Comparison of ENCODE assay signal across 18 mouse cellular contexts in the genomic region with DNA sequence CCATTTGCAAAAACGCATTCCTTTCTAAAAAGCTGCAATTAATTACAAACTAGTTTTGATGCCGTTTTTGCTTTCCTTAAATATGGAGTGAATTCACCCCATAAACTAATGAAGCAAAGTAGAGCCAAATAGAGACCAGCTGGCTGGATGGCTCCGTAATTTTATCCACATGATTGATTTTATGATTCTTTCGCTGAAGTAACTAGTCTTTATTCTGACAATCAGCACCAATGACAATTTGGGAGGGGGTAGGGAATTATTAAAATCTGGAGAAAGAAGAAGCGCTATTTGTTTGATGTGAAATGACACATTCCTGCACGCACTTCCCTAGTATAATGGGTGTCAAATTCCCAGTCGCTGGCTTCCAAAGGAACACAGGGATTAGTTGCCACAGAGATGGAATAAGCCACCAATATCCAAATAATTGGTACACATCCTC.
DNase-seq lines count a peak whose midpoint lies in the region; ATAC-seq and TF ChIP-seq lines count a peak whose summit lies in the region.
"Had no signal": no experiment of that assay in that cellular context is flagged by ENCODE, and none has a peak within 500 bp of the region (broad histone marks: within the 10 kb centered on the region; RNA-seq: fewer than 3 reads in every experiment).

No protein-coding gene starts in this region.

- H3K4me2 ChIP-seq in intestine, embryonic 16.5 days (ENCODE audit: low read depth, low read length), result peak overlapping the region; percentile 12; the same call in 1 of the 2 replicates
- no peak overlapping the region for H3K4me2 ChIP-seq in intestine, embryonic 15.5 days (replicated peaks)
- H3K4me2 ChIP-seq in lung, embryonic 14.5 days, result peak overlapping the region; percentile 20; the same call in 1 of the 2 replicates
- H3K4me2 ChIP-seq in embryonic facial prominence, embryonic 14.5 days (ENCODE audit: low read depth, low read length), result peak overlapping the region; percentile 26
- H3K4me2 ChIP-seq: hindbrain, embryonic 13.5 days; liver, embryonic 11.5 days; neural tube, embryonic 15.5 days had no signal

- WGBS in intestine, embryonic 16.5 days, result 50% methylated on average over 7 of the region's 7 CpGs
- 57% methylated on average over 7 of the region's 7 CpGs for WGBS in intestine, embryonic 15.5 days
- 49% methylated on average over 7 of the region's 7 CpGs for WGBS in lung, embryonic 14.5 days
- WGBS in embryonic facial prominence, embryonic 14.5 days, result 25% methylated on average over 7 of the region's 7 CpGs

- no peak overlapping the region for H3K4me3 ChIP-seq in intestine, embryonic 16.5 days (ENCODE audit: low read length)
- no peak overlapping the region for H3K4me3 ChIP-seq in intestine, embryonic 15.5 days (replicated peaks)
- no peak overlapping the region for H3K4me3 ChIP-seq in lung, embryonic 14.5 days (ENCODE audit: low read depth, low read length)
- no peak overlapping the region for H3K4me3 ChIP-seq in embryonic facial prominence, embryonic 14.5 days (ENCODE audit: low read depth, low read length)
- H3K4me3 ChIP-seq: gastrocnemius, adult 2 months; heart, adult 2 months; hindbrain, embryonic 13.5 days; neural tube, embryonic 15.5 days had no signal

- H3K4me1 ChIP-seq in intestine, embryonic 16.5 days (ENCODE audit: control insufficient read depth, insufficient read depth, low read length), result no peaks in the 10 kb centered on the region
- no peaks in the 10 kb centered on the region for H3K4me1 ChIP-seq in intestine, embryonic 15.5 days (replicated peaks)
- H3K4me1 ChIP-seq in lung, embryonic 14.5 days (ENCODE audit: insufficient read depth), result peaks cover 4% of the 10 kb centered on the region
- H3K4me1 ChIP-seq in embryonic facial prominence, embryonic 14.5 days (ENCODE audit: control insufficient read depth, insufficient read depth, low read length), result peaks cover 8% of the 10 kb centered on the region; the same call in 1 of the 2 replicates
- H3K4me1 ChIP-seq: hindbrain, embryonic 13.5 days; neural tube, embryonic 15.5 days had no signal

- no peak for TF ChIP-seq CTCF in lung, embryonic 14.5 days (IDR thresholded peaks at IDR 0.05; ENCODE audit: low read depth)

- no peak for ATAC-seq in intestine, embryonic 16.5 days
- no peak for ATAC-seq in intestine, embryonic 15.5 days
- ATAC-seq in lung, embryonic 14.5 days (ENCODE audit: insufficient read depth), result no peak
- 0 out of 2 replicates have a peak, but pooled peaks have one; percentile 22 for ATAC-seq in embryonic facial prominence, embryonic 14.5 days (ENCODE audit: low read depth)

- peak overlapping the region; percentile 33; the same call in 1 of the 2 replicates for H3K27ac ChIP-seq in intestine, embryonic 16.5 days (ENCODE audit: low read length)
- H3K27ac ChIP-seq in intestine, embryonic 15.5 days, result no peak overlapping the region
- no peak overlapping the region for H3K27ac ChIP-seq in lung, embryonic 14.5 days (ENCODE audit: low read depth)
- H3K27ac ChIP-seq in embryonic facial prominence, embryonic 14.5 days (replicated peaks; ENCODE audit: low read depth, low read length), result no peak overlapping the region
- H3K27ac ChIP-seq: gastrocnemius, adult 2 months; heart, adult 2 months; hindbrain, embryonic 13.5 days; neural tube, embryonic 15.5 days had no signal

- no peaks in the 10 kb centered on the region for H3K27me3 ChIP-seq in intestine, embryonic 16.5 days (replicated peaks; ENCODE audit: control insufficient read depth, insufficient read depth, low read length)
- no peaks in the 10 kb centered on the region for H3K27me3 ChIP-seq in intestine, embryonic 15.5 days (replicated peaks)
- no peaks in the 10 kb centered on the region for H3K27me3 ChIP-seq in lung, embryonic 14.5 days (ENCODE audit: insufficient read depth, low read length)
- no peaks in the 10 kb centered on the region for H3K27me3 ChIP-seq in embryonic facial prominence, embryonic 14.5 days (replicated peaks; ENCODE audit: control insufficient read depth, insufficient read depth, low read length)
- H3K27me3 ChIP-seq: hindbrain, embryonic 13.5 days; neural tube, embryonic 15.5 days had no signal

- H3K9me3 ChIP-seq in intestine, embryonic 16.5 days (ENCODE audit: control insufficient read depth, low read length), result no peaks in the 10 kb centered on the region
- H3K9me3 ChIP-seq in intestine, embryonic 15.5 days, result no peaks in the 10 kb centered on the region
- no peaks in the 10 kb centered on the region for H3K9me3 ChIP-seq in lung, embryonic 14.5 days (ENCODE audit: low read depth, low read length)
- no peaks in the 10 kb centered on the region for H3K9me3 ChIP-seq in embryonic facial prominence, embryonic 14.5 days (ENCODE audit: control insufficient read depth, low read length)
- H3K9me3 ChIP-seq: G1E; hindbrain, embryonic 13.5 days; neural tube, embryonic 15.5 days had no signal

- no peak for DNase-seq in lung, embryonic 14.5 days
- no peak for DNase-seq in lung, postnatal 4 days
- peak; percentile 65 for DNase-seq in embryonic facial prominence, embryonic 14.5 days (ENCODE audit: low spot score)
- peak; percentile 48 for DNase-seq in retina, postnatal 1 day
- no peak for DNase-seq in c-Kit-positive CD71-positive TER-119-positive erythroid progenitor cells, embryonic 14.5 days (ENCODE audit: low spot score)
- no peak for DNase-seq in frontal cortex, adult 2 months (ENCODE audit: extremely low spot score in 1 of 2, low spot score in 1 of 2)
- DNase-seq: adrenal gland, postnatal 36 days; cerebellum, adult 11 months; gastrocnemius, adult 2 months; heart, adult 2 months; lung, postnatal 36 days; thymus, adult 2 months had no signal

- H3K36me3 ChIP-seq in intestine, embryonic 16.5 days (ENCODE audit: control insufficient read depth, insufficient read depth, low read length), result no peaks in the 10 kb centered on the region
- no peaks in the 10 kb centered on the region for H3K36me3 ChIP-seq in intestine, embryonic 15.5 days
- no peaks in the 10 kb centered on the region for H3K36me3 ChIP-seq in lung, embryonic 14.5 days (ENCODE audit: insufficient read depth)
- H3K36me3 ChIP-seq in embryonic facial prominence, embryonic 14.5 days (ENCODE audit: control insufficient read depth, insufficient read depth, low read length), result no peaks in the 10 kb centered on the region
- H3K36me3 ChIP-seq: G1E; hindbrain, embryonic 13.5 days; neural tube, embryonic 15.5 days had no signal

- no peak overlapping the region for H3K9ac ChIP-seq in intestine, embryonic 16.5 days (ENCODE audit: low read depth, low read length)
- no peak overlapping the region for H3K9ac ChIP-seq in intestine, embryonic 15.5 days
- no peak overlapping the region for H3K9ac ChIP-seq in lung, embryonic 14.5 days
- H3K9ac ChIP-seq in embryonic facial prominence, embryonic 14.5 days (ENCODE audit: low read depth, low read length), result no peak overlapping the region
- H3K9ac ChIP-seq: hindbrain, embryonic 13.5 days; neural tube, embryonic 15.5 days had no signal

Comparison
In these comparisons a context has a peak if more than half of its experiments do, and no peak if none do; other contexts are left out.
1. DNase-seq: peak in embryonic facial prominence, embryonic 14.5 days (single experiment) and retina, postnatal 1 day (single experiment); none in lung, embryonic 14.5 days (single experiment), lung, postnatal 4 days (0 of 2), c-Kit-positive CD71-positive TER-119-positive erythroid progenitor cells, embryonic 14.5 days (single experiment) and frontal cortex, adult 2 months (0 of 2).